Mouse (Mus musculus) cortical plate, adult 2 months (tissue): ENCODE measurements at regions not wholly inside any gene's neighbourhood (a gene's known extent, or its start where the extent isn't known, plus 50 kb on each side); places are given as distances from the start of the nearest gene placed in this dataset.

ENCODE experiments used
- CTCF ChIP-seq: fragments of 200-500 bp; IDR thresholded peaks from 2 replicates; pipeline ENCODE4 v1.5.1; 2011; ENCODE audit warnings: mild to moderate bottlenecking, control low read depth, low read length; ENCODE audit not compliant: insufficient read depth; ENCODE audit errors: extremely low read depth
- POLR2A ChIP-seq: fragments of 200-500 bp; IDR thresholded peaks from 2 replicates; pipeline ENCODE4 v1.6.1; 2011; ENCODE audit warnings: mild to moderate bottlenecking, low read length, control low read depth; ENCODE audit not compliant: insufficient read depth; ENCODE audit errors: extremely low read depth

- TF ChIP-seq CTCF (no peak), POLR2A (no peak)
Observed at GRCm38 (mm10) chr8:10712118-10712689, 296.1 kb downstream of the Irs2 start.
